Mouse (Mus musculus) gonadal fat pad, adult 2 months (tissue): ENCODE data around the gene Ufd1. TPM values are rescaled to one million over a fixed set of nuclear protein-coding genes. Genes with fewer than 3 reads are reported as not detected.

Experiments used
- DNase-seq: peaks from one replicate; pipeline ENCODE4 v3.0.0-alpha.2; 2012; ENCODE audit warnings: low read depth
- polyA plus RNA-seq: library from polyadenylated mRNA; depleted of rRNA; stranded (reverse); fragments of >200 nt; gene quantifications from 2 replicates; pipeline ENCODE4 v1.2.3, GENCODE M21; 2012; rRNA removed

Gene Ufd1
- 45.6 and 55.1 TPM in 2 replicates for polyA plus RNA-seq

GRCm38 (mm10) chr16:18811468-18812384 is at the start of gene Ufd1, which contains the start of gene Cdc45:
TSS of gene Ufd1 (plus strand) at chr16:18811779.
TSS of gene Cdc45 (minus strand) at chr16:18811987.
- DNase-seq = peak; percentile 76

GRCm38 (mm10) chr16:18762960-18763359 is 48.6 kb upstream of the Ufd1 start:
- no peak for DNase-seq

- no peak for DNase-seq
These were observed 45.2 kb upstream of the Ufd1 start for GRCm38 (mm10) chr16:18766390-18766789.

GRCm38 (mm10) chr16:18769501-18769900 is 42.1 kb upstream of the Ufd1 start:
- DNase-seq = no peak

GRCm38 (mm10) chr16:18773936-18774335 is 37.6 kb upstream of the Ufd1 start:
- DNase-seq = no peak

- no peak for DNase-seq
These were observed 35.7 kb upstream of the Ufd1 start for GRCm38 (mm10) chr16:18775621-18776555.

GRCm38 (mm10) chr16:18776556-18777100 is 35.0 kb upstream of the Ufd1 start, which contains the start of gene Cldn5:
TSS of gene Cldn5 (plus strand) at chr16:18776847.
- DNase-seq = no peak

GRCm38 (mm10) chr16:18777101-18778080 is 34.2 kb upstream of the Ufd1 start:
- DNase-seq = no peak

GRCm38 (mm10) chr16:18778461-18778860 is 33.1 kb upstream of the Ufd1 start:
- no peak for DNase-seq

GRCm38 (mm10) chr16:18781810-18782209 is 29.8 kb upstream of the Ufd1 start:
- DNase-seq = no peak

- DNase-seq = no peak
These were observed 26.6 kb upstream of the Ufd1 start for GRCm38 (mm10) chr16:18785025-18785424.

- no peak for DNase-seq
These were observed 26.1 kb upstream of the Ufd1 start for GRCm38 (mm10) chr16:18785485-18785884.

GRCm38 (mm10) chr16:18786652-18787051 is 24.9 kb upstream of the Ufd1 start:
- no peak for DNase-seq

GRCm38 (mm10) chr16:18788627-18789406 is 22.8 kb upstream of the Ufd1 start:
- DNase-seq = no peak

- no peak for DNase-seq
These were observed 16.2 kb upstream of the Ufd1 start for GRCm38 (mm10) chr16:18795223-18795899.

GRCm38 (mm10) chr16:18796645-18797044 is 14.9 kb upstream of the Ufd1 start:
- no peak for DNase-seq

GRCm38 (mm10) chr16:18798151-18798550 is 13.4 kb upstream of the Ufd1 start:
- no peak for DNase-seq

GRCm38 (mm10) chr16:18798841-18799240 is 12.7 kb upstream of the Ufd1 start:
- DNase-seq = no peak

GRCm38 (mm10) chr16:18805746-18806145 is 5.8 kb upstream of the Ufd1 start:
- DNase-seq = peak; percentile 96
